Mouse (Mus musculus) midbrain, embryonic 13.5 days (tissue): ENCODE measurements at regions not wholly inside any gene's neighbourhood (a gene's known extent, or its start where the extent isn't known, plus 50 kb on each side); places are given as distances from the start of the nearest gene placed in this dataset.

Experiments used
- ATAC-seq: fragments of 200-750 bp; cut with Nextera tagmentation; 2 replicates; pipeline ENCODE4 v1.8.0; 2017; ENCODE audit warnings: mild to moderate bottlenecking, moderate TSS enrichment, moderate library complexity
- H3K27ac ChIP-seq: fragments of 300-500 bp; sonication (generic); 2 replicates; pipeline ENCODE4 v1.5.1; 2015; ENCODE audit warnings: inconsistent platforms, mild to moderate bottlenecking, moderate library complexity
- H3K27me3 ChIP-seq: fragments of 300-500 bp; sonication (generic); 2 replicates; pipeline ENCODE4 v1.6.1; 2015; ENCODE audit warnings: mild to moderate bottlenecking, inconsistent platforms
- H3K36me3 ChIP-seq: fragments of 300-500 bp; sonication (generic); 2 replicates; pipeline ENCODE4 v1.6.1; 2015; ENCODE audit warnings: mild to moderate bottlenecking, inconsistent platforms
- H3K4me1 ChIP-seq: fragments of 300-500 bp; sonication (generic); replicated peaks from 2 replicates; pipeline ENCODE4 v1.6.1; 2015; ENCODE audit warnings: inconsistent platforms
- H3K4me2 ChIP-seq: fragments of 300-500 bp; sonication (generic); replicated peaks from 2 replicates; pipeline ENCODE4 v1.6.1; 2015; ENCODE audit warnings: moderate library complexity, mild to moderate bottlenecking, inconsistent platforms
- H3K4me3 ChIP-seq: fragments of 300-500 bp; sonication (generic); replicated peaks from 2 replicates; pipeline ENCODE4 v1.5.1; 2015; ENCODE audit warnings: mild to moderate bottlenecking, inconsistent platforms
- H3K9ac ChIP-seq: fragments of 300-500 bp; sonication (generic); replicated peaks from 2 replicates; pipeline ENCODE4 v1.6.1; 2015; ENCODE audit warnings: mild to moderate bottlenecking, inconsistent platforms
- H3K9me3 ChIP-seq: fragments of 300-500 bp; sonication (generic); 2 replicates; pipeline ENCODE4 v1.6.1; 2016; ENCODE audit warnings: mild to moderate bottlenecking, inconsistent platforms
- WGBS: fragments of 180-500 bp; shearing (Covaris S2); methylation state at CpG from one replicate; pipeline ENCODE4 v1.1.7; 2015; 5-methylcytosine and 5-hydroxymethylcytosine counted together

GRCm38 (mm10) chr11:12837920-12838319 is 373.2 kb upstream of the Cobl start:
- no peak overlapping the region for H3K27ac ChIP-seq
- 86% methylated on average over 2 of the region's 2 CpGs for WGBS
- no peak overlapping the region for H3K9ac ChIP-seq
- H3K4me3 ChIP-seq, result no peak overlapping the region
- H3K36me3 ChIP-seq, result no peaks in the 10 kb centered on the region
- no peaks in the 10 kb centered on the region for H3K9me3 ChIP-seq
- H3K4me2 ChIP-seq, result no peak overlapping the region
- ATAC-seq, result no peak
- no peaks in the 10 kb centered on the region for H3K27me3 ChIP-seq
- H3K4me1 ChIP-seq, result no peaks in the 10 kb centered on the region

GRCm38 (mm10) chr11:12837387-12837786 is 372.6 kb upstream of the Cobl start:
- no peak for ATAC-seq
- H3K36me3 ChIP-seq, result no peaks in the 10 kb centered on the region
- no peak overlapping the region for H3K9ac ChIP-seq
- no peak overlapping the region for H3K27ac ChIP-seq
- H3K9me3 ChIP-seq, result no peaks in the 10 kb centered on the region
- no peaks in the 10 kb centered on the region for H3K4me1 ChIP-seq
- no peaks in the 10 kb centered on the region for H3K27me3 ChIP-seq
- H3K4me3 ChIP-seq, result no peak overlapping the region
- 76% methylated on average over 2 of the region's 2 CpGs for WGBS
- H3K4me2 ChIP-seq, result no peak overlapping the region

- ATAC-seq, result no peak
- Histone ChIP-seq H3K4me3 (no peak overlapping the region), H3K27me3 (no peaks in the 10 kb centered on the region), H3K36me3 (no peaks in the 10 kb centered on the region), H3K4me1 (no peaks in the 10 kb centered on the region), H3K9me3 (no peaks in the 10 kb centered on the region), H3K27ac (no peak overlapping the region), H3K9ac (no peak overlapping the region), H3K4me2 (no peak overlapping the region)
These were observed 371.6 kb upstream of the Cobl start for GRCm38 (mm10) chr11:12836387-12836786.

- H3K27ac ChIP-seq, result no peak overlapping the region
- no peak overlapping the region for H3K9ac ChIP-seq
- no peaks in the 10 kb centered on the region for H3K27me3 ChIP-seq
- no peak for ATAC-seq
- H3K9me3 ChIP-seq, result no peaks in the 10 kb centered on the region
- no peak overlapping the region for H3K4me2 ChIP-seq
- no peaks in the 10 kb centered on the region for H3K36me3 ChIP-seq
- no peak overlapping the region for H3K4me3 ChIP-seq
- 0 out of 2 replicates have a peak, but pooled peaks cover 5% of the 10 kb centered on the region for H3K4me1 ChIP-seq
These were observed 347.3 kb upstream of the Cobl start for GRCm38 (mm10) chr11:12812021-12812420.

GRCm38 (mm10) chr11:12810949-12811881 is 346.5 kb upstream of the Cobl start:
- Histone ChIP-seq H3K4me3 (no peak overlapping the region), H3K4me2 (0 out of 2 replicates have a peak overlapping the region, but pooled peaks have one; percentile 5)
- 46% methylated on average over 11 of the region's 11 CpGs for WGBS

More at GRCm38 (mm10) chr11:12810949-12811881, 346.5 kb upstream of the Cobl start:
- H3K27ac ChIP-seq, result no peak overlapping the region
- no peaks in the 10 kb centered on the region for H3K36me3 ChIP-seq
- no peaks in the 10 kb centered on the region for H3K9me3 ChIP-seq
- peak; percentile 80 for ATAC-seq
- H3K9ac ChIP-seq, result no peak overlapping the region
- H3K4me1 ChIP-seq, result 0 out of 2 replicates have a peak, but pooled peaks cover 5% of the 10 kb centered on the region
- H3K27me3 ChIP-seq, result no peaks in the 10 kb centered on the region
